Mouse (Mus musculus) heart, embryonic 13.5 days (tissue): ENCODE data around the gene 4931409K22Rik. TPM values are rescaled to one million over a fixed set of nuclear protein-coding genes. Genes with fewer than 3 reads are reported as not detected.

Experiments
- ATAC-seq: fragments of 200-750 bp; cut with Nextera tagmentation; 2 replicates; pipeline ENCODE4 v1.8.0; 2017; ENCODE audit warnings: moderate TSS enrichment; ENCODE audit not compliant: insufficient number of reproducible peaks, low FRiP score, low TSS enrichment; ENCODE audit errors: extremely low read depth
- H3K27ac ChIP-seq: fragments of 300-500 bp; sonication (generic); replicated peaks from 2 replicates; pipeline ENCODE4 v1.5.1; 2015; ENCODE audit warnings: moderate library complexity, mild to moderate bottlenecking, inconsistent platforms
- H3K27me3 ChIP-seq: fragments of 300-500 bp; sonication (generic); replicated peaks from 2 replicates; pipeline ENCODE4 v1.6.1; 2015; ENCODE audit warnings: mild to moderate bottlenecking, inconsistent platforms
- H3K36me3 ChIP-seq: fragments of 300-500 bp; sonication (generic); 2 replicates; pipeline ENCODE4 v1.6.1; 2015; ENCODE audit warnings: mild to moderate bottlenecking, inconsistent platforms
- H3K4me1 ChIP-seq: fragments of 300-500 bp; sonication (generic); 2 replicates; pipeline ENCODE4 v1.6.1; 2015; ENCODE audit warnings: inconsistent platforms
- H3K4me2 ChIP-seq: fragments of 300-500 bp; sonication (generic); 2 replicates; pipeline ENCODE4 v1.6.1; 2015; ENCODE audit warnings: inconsistent platforms, mild to moderate bottlenecking, moderate library complexity
- H3K4me3 ChIP-seq: fragments of 300-500 bp; sonication (generic); 2 replicates; pipeline ENCODE4 v1.5.1; 2015; ENCODE audit warnings: moderate library complexity, mild to moderate bottlenecking, inconsistent platforms
- H3K9ac ChIP-seq: fragments of 300-500 bp; sonication (generic); 2 replicates; pipeline ENCODE4 v1.6.1; 2015; ENCODE audit warnings: inconsistent platforms, mild to moderate bottlenecking, moderate library complexity
- H3K9me3 ChIP-seq: fragments of 300-500 bp; sonication (generic); 2 replicates; pipeline ENCODE4 v1.6.1; 2016; ENCODE audit warnings: inconsistent platforms
- WGBS: fragments of 180-500 bp; shearing (Covaris S2); methylation state at CpG from one replicate; pipeline ENCODE4 v1.1.7; 2015; ENCODE audit warnings: mixed read lengths; 5-methylcytosine and 5-hydroxymethylcytosine counted together
- polyA plus RNA-seq: library from polyadenylated mRNA; unstranded; fragments of >200 nt; fragmentation: Nextera tagmentation; extraction: Ambion mirVana; gene quantifications from 2 replicates; pipeline ENCODE4 v1.2.1, GENCODE M21; 2015

Gene 4931409K22Rik
- polyA plus RNA-seq, 1 experiment from 2014 or later, result 0.08 TPM

GRCm38 (mm10) chr5:24521366-24521765 lies 35.2 kb downstream of the 4931409K22Rik start:
- no peak overlapping the region for H3K9ac ChIP-seq
- no peak overlapping the region for H3K4me3 ChIP-seq
- H3K4me2 ChIP-seq, result no peak overlapping the region
- H3K9me3 ChIP-seq, result no peaks in the 10 kb centered on the region
- H3K36me3 ChIP-seq, result no peaks in the 10 kb centered on the region
- peaks cover 6% of the 10 kb centered on the region for H3K4me1 ChIP-seq
- ATAC-seq, result no peak
- H3K27me3 ChIP-seq, result peaks cover 93% of the 10 kb centered on the region
- no peak overlapping the region for H3K27ac ChIP-seq
- 58% methylated on average over 8 of the region's 8 CpGs for WGBS

- Histone ChIP-seq H3K9ac (no peak overlapping the region), H3K4me2 (no peak overlapping the region), H3K4me3 (no peak overlapping the region), H3K9me3 (peaks cover 4% of the 10 kb centered on the region; the same call in 1 of the 2 replicates), H3K27me3 (peaks cover 41% of the 10 kb centered on the region), H3K27ac (no peak overlapping the region), H3K36me3 (no peaks in the 10 kb centered on the region), H3K4me1 (peaks cover 9% of the 10 kb centered on the region)
- WGBS, result 32% methylated on average over 8 of the region's 8 CpGs
- no peak for ATAC-seq
Measured at GRCm38 (mm10) chr5:24512271-24512670, 44.3 kb downstream of the 4931409K22Rik start.

GRCm38 (mm10) chr5:24510635-24511034 lies 46.0 kb downstream of the 4931409K22Rik start:
- no peak overlapping the region for H3K4me3 ChIP-seq
- no peak overlapping the region for H3K27ac ChIP-seq
- H3K27me3 ChIP-seq, result peaks cover 41% of the 10 kb centered on the region
- H3K4me1 ChIP-seq, result peaks cover 9% of the 10 kb centered on the region
- H3K9me3 ChIP-seq, result peaks cover 4% of the 10 kb centered on the region; the same call in 1 of the 2 replicates
- H3K36me3 ChIP-seq, result no peaks in the 10 kb centered on the region
- no peak for ATAC-seq
- no peak overlapping the region for H3K4me2 ChIP-seq
- no peak overlapping the region for H3K9ac ChIP-seq
- WGBS, result 41% methylated on average over 11 of the region's 11 CpGs

- Histone ChIP-seq H3K4me3 (no peak overlapping the region), H3K9ac (no peak overlapping the region), H3K27me3 (peaks cover 49% of the 10 kb centered on the region), H3K36me3 (no peaks in the 10 kb centered on the region), H3K4me2 (no peak overlapping the region), H3K27ac (no peak overlapping the region), H3K9me3 (peaks cover 4% of the 10 kb centered on the region; the same call in 1 of the 2 replicates), H3K4me1 (peaks cover 22% of the 10 kb centered on the region)
- WGBS, result 88% methylated on average over 7 of the region's 7 CpGs
- no peak for ATAC-seq
Measured at GRCm38 (mm10) chr5:24508406-24508805, 48.2 kb downstream of the 4931409K22Rik start.

GRCm38 (mm10) chr5:24505513-24505912 lies 51.1 kb downstream of the 4931409K22Rik start:
- Histone ChIP-seq H3K9ac (no peak overlapping the region), H3K36me3 (peaks cover 24% of the 10 kb centered on the region), H3K9me3 (peaks cover 4% of the 10 kb centered on the region; the same call in 1 of the 2 replicates), H3K4me2 (no peak overlapping the region), H3K4me3 (no peak overlapping the region), H3K4me1 (peaks cover 20% of the 10 kb centered on the region), H3K27me3 (peaks cover 57% of the 10 kb centered on the region), H3K27ac (no peak overlapping the region)
- 24% methylated on average over 2 of the region's 2 CpGs for WGBS
- ATAC-seq, result no peak

- Histone ChIP-seq H3K27ac (no peak overlapping the region), H3K4me1 (peaks cover 21% of the 10 kb centered on the region), H3K4me2 (no peak overlapping the region), H3K36me3 (peaks cover 52% of the 10 kb centered on the region), H3K27me3 (peaks cover 51% of the 10 kb centered on the region), H3K9ac (no peak overlapping the region), H3K9me3 (no peaks in the 10 kb centered on the region), H3K4me3 (no peak overlapping the region)
- no peak for ATAC-seq
- 68% methylated on average over 4 of the region's 4 CpGs for WGBS
Measured at GRCm38 (mm10) chr5:24502786-24503185, 53.8 kb downstream of the 4931409K22Rik start.

GRCm38 (mm10) chr5:24500851-24501250 lies 55.8 kb downstream of the 4931409K22Rik start:
- Histone ChIP-seq H3K4me1 (peaks cover 21% of the 10 kb centered on the region), H3K9me3 (no peaks in the 10 kb centered on the region), H3K36me3 (peaks cover 70% of the 10 kb centered on the region), H3K4me3 (no peak overlapping the region), H3K4me2 (no peak overlapping the region), H3K27ac (no peak overlapping the region), H3K27me3 (peaks cover 40% of the 10 kb centered on the region), H3K9ac (no peak overlapping the region)
- 76% methylated on average over 11 of the region's 11 CpGs for WGBS
- ATAC-seq, result no peak

- 90% methylated on average over 10 of the region's 10 CpGs for WGBS
- Histone ChIP-seq H3K27ac (no peak overlapping the region), H3K4me1 (peaks cover 8% of the 10 kb centered on the region; the same call in 1 of the 2 replicates), H3K4me3 (no peak overlapping the region), H3K36me3 (peaks cover 88% of the 10 kb centered on the region), H3K27me3 (peaks cover 22% of the 10 kb centered on the region), H3K9me3 (no peaks in the 10 kb centered on the region), H3K4me2 (no peak overlapping the region), H3K9ac (no peak overlapping the region)
- ATAC-seq, result no peak
Measured at GRCm38 (mm10) chr5:24499113-24499512, 57.5 kb downstream of the 4931409K22Rik start.

GRCm38 (mm10) chr5:24497526-24497925 lies 59.1 kb downstream of the 4931409K22Rik start:
- 82% methylated on average over 12 of the region's 12 CpGs for WGBS
- Histone ChIP-seq H3K27me3 (0 out of 2 replicates have a peak, but pooled peaks cover 11% of the 10 kb centered on the region), H3K36me3 (peaks cover 99% of the 10 kb centered on the region), H3K4me3 (no peak overlapping the region), H3K27ac (no peak overlapping the region), H3K4me2 (no peak overlapping the region), H3K4me1 (peaks cover 8% of the 10 kb centered on the region; the same call in 1 of the 2 replicates), H3K9me3 (no peaks in the 10 kb centered on the region), H3K9ac (no peak overlapping the region)
- ATAC-seq, result no peak

- no peak overlapping the region for H3K27ac ChIP-seq
- H3K4me3 ChIP-seq, result no peak overlapping the region
- H3K9ac ChIP-seq, result no peak overlapping the region
- H3K36me3 ChIP-seq, result peaks cover 99% of the 10 kb centered on the region
- peaks cover 8% of the 10 kb centered on the region; the same call in 1 of the 2 replicates for H3K4me1 ChIP-seq
- WGBS, result 76% methylated on average over 6 of the region's 6 CpGs
- H3K27me3 ChIP-seq, result 0 out of 2 replicates have a peak, but pooled peaks cover 6% of the 10 kb centered on the region
- H3K4me2 ChIP-seq, result no peak overlapping the region
- H3K9me3 ChIP-seq, result no peaks in the 10 kb centered on the region
- no peak for ATAC-seq
Measured at GRCm38 (mm10) chr5:24496756-24497155, 59.9 kb downstream of the 4931409K22Rik start.

- H3K9me3 ChIP-seq, result no peaks in the 10 kb centered on the region
- H3K36me3 ChIP-seq, result peaks cover 99% of the 10 kb centered on the region
- no peak overlapping the region for H3K4me2 ChIP-seq
- 89% methylated on average over 15 of the region's 15 CpGs for WGBS
- no peak overlapping the region for H3K4me3 ChIP-seq
- H3K4me1 ChIP-seq, result peaks cover 2% of the 10 kb centered on the region; the same call in 1 of the 2 replicates
- H3K9ac ChIP-seq, result no peak overlapping the region
- no peak overlapping the region for H3K27ac ChIP-seq
- no peaks in the 10 kb centered on the region for H3K27me3 ChIP-seq
- no peak for ATAC-seq
Measured at GRCm38 (mm10) chr5:24495019-24495418, 61.6 kb downstream of the 4931409K22Rik start.
